Mouse (Mus musculus): ENCODE measurements at regions not wholly inside any gene's neighbourhood (a gene's known extent, or its start where the extent isn't known, plus 50 kb on each side); places are given as distances from the start of the nearest gene placed in this dataset.

DNA sequence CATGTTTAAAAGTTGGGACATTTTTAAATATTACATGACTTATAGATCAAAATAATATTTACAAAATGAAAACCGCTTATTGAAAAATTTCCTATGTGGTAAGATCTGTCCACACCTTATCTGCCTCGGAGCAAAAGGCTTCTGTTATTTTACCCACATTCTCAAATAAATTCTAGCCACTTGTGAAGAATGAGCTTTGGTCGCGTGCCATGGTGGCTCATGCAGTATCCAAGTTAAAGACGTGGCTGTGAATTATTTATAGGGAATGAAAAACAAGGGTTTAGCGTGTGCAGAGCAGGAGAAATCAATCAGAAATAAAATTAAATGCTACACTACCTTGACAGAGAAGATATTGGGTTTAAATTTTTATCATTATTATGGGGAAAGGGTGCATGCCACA lies 430.7 kb upstream of the Cited2 start:
- DNase-seq (ENCODE audit: low read depth, low spot score): no peak

DNA sequence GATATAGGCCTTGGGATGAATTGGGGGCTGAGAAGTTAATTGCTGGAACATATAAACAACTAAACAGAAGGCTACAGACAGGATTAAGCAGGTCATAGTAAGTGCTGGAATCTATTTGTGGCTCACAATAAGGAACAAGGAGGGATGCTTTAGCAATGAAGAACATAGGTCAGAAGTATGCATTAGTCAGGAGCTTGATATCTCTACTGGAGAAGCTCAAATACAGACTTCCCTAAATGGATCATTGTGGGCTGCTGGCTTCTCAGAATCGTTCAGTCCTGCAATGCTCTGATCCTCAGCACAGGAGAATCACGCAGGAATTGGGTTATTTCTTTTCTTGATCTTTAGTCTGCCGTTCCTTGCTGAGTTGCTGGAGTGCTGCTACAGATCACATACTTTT lies 428.6 kb upstream of the Cited2 start:
- WGBS: 79% methylated on average over 3 of the region's 3 CpGs
- no peak for DNase-seq (ENCODE audit: low read depth, low spot score)

More for the DNA sequence above, 430.7 kb upstream of the Cited2 start:
- WGBS: 87% methylated on average over 6 of the region's 6 CpGs

DNA sequence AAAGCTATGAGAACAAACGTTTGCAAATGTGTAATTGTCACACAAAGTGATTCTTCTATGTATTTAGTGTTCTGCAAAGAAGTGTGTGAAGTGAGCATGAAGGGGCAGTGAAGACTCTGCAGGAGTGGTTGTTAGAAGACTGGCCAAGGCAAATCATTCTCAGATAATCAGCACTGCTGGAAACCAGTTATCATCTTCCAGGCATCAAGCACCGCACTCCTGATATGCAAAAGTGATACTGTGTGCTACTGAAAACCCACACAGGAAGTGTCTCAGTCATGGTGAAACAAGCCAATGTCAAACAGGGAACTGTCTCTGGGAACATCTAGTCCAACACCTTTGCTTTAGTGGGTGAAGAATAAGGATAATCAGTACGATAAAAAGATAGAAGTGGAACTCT lies 427.9 kb upstream of the Cited2 start:
- DNase-seq (ENCODE audit: low read depth, low spot score): no peak
- WGBS: 73% methylated on average over 3 of the region's 3 CpGs

DNA sequence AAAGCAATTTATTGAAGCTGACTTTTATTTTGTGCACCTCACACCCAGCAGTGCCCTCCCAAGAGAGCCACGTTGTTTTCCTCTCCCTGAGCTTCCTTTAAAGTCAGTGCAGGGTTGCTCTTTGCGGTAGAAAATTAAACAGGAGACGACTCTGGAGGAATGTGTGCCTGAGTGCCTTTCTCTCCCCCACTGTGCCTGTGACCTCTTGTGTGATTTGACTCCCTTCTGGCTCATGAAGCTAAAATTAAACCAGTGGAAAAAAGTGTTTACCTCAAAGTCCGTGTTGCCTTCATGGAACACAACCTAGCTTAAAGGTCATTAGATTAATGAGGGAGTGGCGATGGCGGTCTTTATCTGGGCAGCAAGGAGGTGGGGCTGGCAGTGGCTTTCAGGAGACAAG lies 423.4 kb upstream of the Cited2 start:
- 50% methylated on average over 6 of the region's 6 CpGs for WGBS
- DNase-seq (ENCODE audit: low read depth, low spot score): no peak

DNA sequence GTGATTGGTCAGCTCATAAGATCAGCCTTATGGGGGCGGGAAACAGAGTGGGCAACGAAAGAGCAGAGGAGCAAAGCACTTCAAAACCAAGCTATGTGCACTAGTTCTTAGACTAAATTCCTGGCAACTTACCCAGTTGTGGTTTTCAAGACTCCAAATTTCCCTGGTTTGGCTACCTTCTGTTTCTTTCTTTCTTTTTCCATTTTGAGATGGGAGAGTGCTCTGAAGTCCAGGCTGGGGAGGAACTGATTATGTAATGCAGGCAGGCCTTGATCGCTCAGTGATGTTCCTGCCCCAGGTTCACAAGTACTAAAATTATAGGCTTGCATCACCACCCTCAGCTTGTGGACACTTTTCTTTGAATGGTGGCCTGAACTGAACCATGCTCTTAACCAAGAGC lies 396.3 kb upstream of the Cited2 start:
- WGBS: 89% methylated on average over 3 of the region's 3 CpGs

DNA sequence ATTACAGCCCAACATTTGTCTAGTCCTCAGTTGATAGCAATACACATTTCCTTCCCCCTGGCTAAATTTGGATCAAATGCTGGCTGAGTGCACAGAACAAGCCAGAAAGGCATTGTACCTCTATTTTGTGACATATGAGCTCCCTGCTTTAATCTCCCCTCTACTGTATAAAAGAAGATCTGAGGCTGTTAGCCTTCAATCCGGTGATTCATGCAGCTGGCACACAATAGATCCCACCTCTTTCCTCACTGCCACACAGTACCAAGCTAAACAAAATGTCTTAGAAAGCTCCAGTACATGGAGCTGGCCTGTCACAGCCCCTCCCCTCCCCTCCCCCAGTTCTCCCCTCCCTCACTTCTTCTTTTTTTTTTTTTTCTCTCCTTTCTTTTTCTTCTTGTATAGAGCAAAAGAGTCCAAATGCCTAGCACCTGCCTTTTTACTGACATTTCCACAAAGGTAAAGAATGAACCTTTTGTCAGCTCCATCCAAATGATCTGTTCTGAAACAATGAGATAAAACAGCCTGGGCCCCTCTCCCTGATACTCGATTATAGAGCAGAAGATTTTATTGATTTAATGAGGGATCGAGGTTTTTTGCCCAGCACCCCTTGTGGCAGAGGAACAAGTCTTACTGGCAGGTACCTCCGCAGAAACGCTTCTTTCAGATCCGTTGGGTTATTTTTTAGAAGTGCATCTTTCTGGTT lies 392.0 kb upstream of the Cited2 start:
- no peak for DNase-seq (ENCODE audit: low read depth, low spot score)
- 21% methylated on average over 6 of the region's 6 CpGs for WGBS

More for the DNA sequence above, 396.3 kb upstream of the Cited2 start:
- no peak for DNase-seq (ENCODE audit: low read depth, low spot score)

DNA sequence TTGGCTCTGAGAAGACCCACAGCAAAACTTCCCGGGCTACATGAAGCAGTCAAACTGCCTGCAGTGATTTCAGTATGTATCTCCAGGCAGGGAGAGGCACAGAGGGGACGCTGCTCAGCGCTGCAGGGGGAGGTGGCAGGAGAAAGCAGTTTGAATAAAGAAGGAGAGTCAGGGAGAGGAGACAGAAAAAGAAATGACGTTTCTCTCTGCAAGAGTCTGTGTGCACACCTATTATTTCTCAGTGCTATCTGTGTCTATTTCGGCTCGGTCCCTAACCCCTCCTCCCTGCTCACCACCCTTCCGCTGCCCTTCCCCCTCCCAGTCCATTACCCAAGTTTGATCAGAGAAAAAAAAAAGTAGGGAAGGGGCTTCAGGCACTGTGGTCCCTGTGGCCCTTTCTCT lies 391.4 kb upstream of the Cited2 start:
- no peak for DNase-seq (ENCODE audit: low read depth, low spot score)
- WGBS: 36% methylated on average over 7 of the region's 7 CpGs

DNA sequence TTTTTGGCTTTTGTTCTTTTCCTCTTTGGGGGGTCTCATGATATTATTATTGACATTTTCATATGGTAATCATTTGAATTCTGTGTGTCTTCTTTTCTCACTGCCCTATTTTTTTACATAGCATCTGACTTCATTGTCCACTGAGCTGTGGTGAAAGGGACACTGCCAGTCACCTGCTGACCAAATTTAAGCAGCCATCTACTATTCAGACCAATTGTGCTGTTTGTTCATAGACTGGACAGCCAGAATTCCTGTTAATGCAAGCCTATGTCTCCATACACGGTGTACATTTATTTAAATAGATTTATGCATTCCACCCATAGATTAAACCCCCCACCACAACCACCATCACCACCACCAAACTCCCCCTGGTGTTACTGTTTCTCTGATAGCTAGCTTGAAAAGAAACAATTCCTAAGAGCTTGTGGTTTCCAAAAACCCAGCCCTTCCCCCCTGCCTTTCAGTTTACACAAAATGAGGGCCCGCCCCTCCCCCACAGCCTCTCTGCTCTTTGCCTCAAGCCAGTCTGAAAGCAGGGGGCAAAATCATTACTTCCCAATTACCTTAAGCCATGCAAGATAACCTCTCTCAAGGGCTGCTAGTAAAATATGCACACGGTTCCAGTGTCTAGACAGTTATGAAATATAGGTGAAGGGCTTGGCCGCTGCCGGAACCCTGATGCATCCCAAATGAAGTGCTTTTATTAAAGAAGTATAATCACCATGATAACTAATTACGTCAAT lies 390.8 kb upstream of the Cited2 start:
- no peak for DNase-seq (ENCODE audit: low read depth, low spot score)
- 80% methylated on average over 6 of the region's 6 CpGs for WGBS

DNA sequence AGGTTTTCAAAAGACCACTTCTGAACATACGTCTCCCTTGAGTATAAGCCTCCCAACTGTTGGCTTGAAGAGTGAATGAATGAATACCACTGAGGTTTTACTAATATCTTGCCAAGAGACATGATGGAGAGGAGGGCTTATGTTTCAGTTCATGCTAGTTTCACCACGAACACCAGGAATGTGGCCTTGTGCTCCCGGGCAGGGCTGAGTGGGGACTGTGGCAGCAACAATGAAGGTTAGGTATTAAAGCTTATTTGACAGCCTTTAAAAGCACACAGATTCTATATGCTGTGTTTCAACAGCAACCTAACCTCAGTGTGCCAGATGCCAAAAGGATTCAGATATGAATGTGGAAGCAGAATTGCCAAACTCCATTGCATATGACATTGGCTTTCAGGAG lies 390.0 kb upstream of the Cited2 start:
- 91% methylated on average over 3 of the region's 3 CpGs for WGBS
- DNase-seq (ENCODE audit: low read depth, low spot score): no peak

DNA sequence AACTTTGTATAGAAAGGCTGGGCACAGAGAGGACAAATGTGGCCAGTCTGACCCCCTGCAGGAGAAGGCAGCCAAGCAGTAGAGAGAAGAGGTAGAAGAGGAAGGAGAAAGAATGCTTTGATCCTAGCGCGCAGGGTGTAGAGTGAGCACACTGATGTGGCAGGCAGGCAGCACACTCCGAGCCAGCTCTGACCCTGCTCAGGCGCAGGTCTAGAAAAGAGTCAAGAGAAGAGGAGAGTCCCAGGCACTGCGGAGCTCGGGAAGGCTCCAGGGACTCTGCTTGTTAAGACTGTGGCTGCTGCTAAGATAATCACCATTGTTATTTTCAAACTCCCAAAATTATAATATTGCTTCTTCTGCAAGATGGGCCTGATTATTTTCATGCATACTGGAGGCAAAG lies 389.3 kb upstream of the Cited2 start:
- WGBS: 80% methylated on average over 6 of the region's 6 CpGs
- no peak for DNase-seq (ENCODE audit: low read depth, low spot score)

DNA sequence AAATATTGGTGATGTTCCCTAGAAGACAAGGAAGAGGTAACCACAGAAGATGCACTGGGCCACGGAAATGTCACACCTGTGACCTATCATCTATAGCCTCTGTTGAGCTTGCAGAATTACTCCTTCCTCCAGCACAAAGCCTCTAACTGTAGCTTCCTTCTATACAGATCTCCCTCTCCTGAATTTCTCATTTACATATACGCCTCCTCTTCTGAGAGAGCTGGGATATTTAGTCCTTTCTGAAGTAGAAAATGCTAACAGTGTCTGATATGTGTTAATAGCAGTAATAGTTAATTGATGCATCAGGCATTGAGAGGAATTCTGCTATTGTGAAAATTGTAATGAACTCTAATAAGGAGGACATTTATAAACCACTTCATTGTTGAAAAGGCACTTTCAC lies 385.8 kb upstream of the Cited2 start:
- DNase-seq (ENCODE audit: low read depth, low spot score): no peak
- 89% methylated on average over 2 of the region's 2 CpGs for WGBS

DNA sequence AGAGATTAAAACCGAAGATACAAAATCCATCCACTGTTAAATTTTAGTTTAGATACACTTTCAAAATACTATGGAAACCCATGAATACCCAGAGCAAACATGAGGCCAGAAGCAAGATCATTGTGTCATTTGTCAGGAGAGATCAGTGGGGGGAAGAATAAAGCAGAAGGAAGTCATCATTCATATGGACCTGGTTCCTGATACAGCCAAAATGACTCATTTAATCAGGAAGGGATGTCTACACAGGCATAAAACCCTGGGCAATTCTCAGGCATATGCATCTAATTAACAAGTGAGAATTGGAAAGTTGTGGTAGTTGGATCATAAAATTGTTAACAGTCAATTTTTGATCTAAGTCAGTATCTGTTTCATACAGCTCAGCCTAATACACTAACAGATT lies 379.2 kb upstream of the Cited2 start:
- WGBS: 100% methylated on average over 1 of the region's 1 CpGs
- DNase-seq (ENCODE audit: low read depth, low spot score): no peak

DNA sequence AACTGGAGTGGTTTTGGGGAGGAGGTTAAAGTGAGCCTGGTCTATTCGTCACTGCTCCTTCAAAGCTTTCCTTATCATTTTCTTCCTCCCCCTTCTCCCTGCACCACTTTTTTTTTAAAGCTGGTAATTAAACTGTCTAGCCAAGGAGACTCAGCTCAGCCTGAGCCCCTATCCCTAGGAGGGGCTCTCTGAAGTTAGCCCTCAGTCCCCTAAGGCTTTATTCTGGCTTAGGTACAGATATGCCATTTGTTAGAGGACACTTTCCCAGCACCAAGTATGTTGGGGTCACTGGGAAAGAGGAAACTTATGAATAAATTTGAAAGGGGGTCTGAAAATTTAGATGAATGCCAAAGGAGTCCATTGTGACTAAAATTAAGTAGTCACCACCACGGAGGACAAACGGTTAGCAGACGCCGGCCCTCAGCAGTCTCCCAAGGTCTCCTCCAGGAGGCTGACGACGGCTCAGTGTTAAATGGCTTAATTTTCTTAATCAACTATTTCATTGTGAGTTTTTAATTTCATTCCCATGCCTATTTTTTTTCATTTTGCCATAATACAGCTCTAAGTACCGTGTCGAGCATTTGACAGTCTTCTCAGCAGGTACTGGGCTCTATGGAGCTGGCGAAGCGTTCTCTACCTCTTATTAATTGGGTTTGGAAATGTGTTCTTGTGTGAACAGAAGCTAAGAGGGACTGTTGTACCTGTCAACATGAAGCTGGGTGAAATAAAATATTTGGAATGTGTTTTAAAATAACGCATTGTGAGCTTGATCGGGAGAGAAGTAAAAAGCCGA lies 370.6 kb upstream of the Cited2 start:
- 95% methylated on average over 14 of the region's 14 CpGs for WGBS
- DNase-seq (ENCODE audit: low read depth, low spot score): no peak

DNA sequence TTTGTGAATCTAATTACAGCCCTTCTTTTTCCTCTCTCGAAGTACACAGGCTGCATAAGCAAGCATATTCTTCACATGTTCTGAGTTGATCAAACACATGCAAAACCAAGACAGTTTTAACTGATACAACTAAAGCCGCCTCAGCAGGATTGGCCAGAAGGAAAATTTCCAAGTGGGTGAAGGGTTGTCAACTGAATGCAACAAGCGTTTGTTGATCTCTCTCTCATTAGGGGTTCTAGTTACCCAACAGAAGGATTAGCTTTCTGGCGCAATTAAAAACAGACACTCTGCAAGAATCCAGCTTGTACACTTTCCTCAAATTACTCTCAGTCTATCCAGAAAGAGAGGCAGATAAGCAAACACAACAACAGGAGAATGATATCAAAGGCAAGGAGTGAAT lies 367.5 kb upstream of the Cited2 start:
- no peak for DNase-seq (ENCODE audit: low read depth, low spot score)
- 62% methylated on average over 4 of the region's 4 CpGs for WGBS

DNA sequence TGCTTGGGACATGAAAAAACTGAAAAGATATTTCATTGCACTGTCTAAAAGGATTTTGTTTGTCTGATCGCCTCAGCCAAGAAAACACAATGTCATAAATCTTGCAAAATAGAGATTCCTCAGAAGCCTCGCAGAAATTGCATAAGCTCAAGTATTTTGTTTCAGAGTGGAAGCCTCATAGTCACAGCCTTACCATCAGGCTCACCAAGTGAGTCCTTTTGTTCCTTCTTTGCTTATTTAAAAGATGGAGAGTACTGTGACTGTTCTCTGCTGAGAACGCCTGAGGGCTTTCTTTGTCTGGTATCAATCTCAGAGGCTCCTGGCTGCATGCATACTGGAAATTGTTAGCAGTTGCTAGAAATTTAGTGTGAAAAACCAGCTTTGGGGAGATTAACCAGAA lies 367.0 kb upstream of the Cited2 start:
- WGBS: 61% methylated on average over 3 of the region's 3 CpGs
- DNase-seq (ENCODE audit: low read depth, low spot score): no peak

DNA sequence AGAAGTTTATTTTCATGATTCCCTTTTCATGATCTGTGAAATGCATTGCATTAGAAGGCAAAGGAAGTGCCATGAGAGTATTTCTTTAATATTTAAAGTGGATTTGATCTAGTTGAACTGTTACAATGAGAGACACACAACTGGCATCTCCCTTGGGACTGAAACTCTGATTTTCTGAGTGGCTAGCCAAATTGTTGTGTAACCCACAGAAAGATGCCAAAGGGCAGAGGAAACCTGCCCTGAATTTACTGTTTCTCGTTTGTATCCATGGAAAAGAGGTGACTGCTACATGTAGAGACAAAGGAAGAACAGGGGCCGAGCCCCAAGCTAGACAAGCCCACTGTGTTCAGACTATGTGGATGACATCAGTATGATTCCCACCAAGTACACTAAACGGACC lies 360.4 kb upstream of the Cited2 start:
- WGBS: 75% methylated on average over 3 of the region's 3 CpGs
- DNase-seq (ENCODE audit: low read depth, low spot score): no peak

DNA sequence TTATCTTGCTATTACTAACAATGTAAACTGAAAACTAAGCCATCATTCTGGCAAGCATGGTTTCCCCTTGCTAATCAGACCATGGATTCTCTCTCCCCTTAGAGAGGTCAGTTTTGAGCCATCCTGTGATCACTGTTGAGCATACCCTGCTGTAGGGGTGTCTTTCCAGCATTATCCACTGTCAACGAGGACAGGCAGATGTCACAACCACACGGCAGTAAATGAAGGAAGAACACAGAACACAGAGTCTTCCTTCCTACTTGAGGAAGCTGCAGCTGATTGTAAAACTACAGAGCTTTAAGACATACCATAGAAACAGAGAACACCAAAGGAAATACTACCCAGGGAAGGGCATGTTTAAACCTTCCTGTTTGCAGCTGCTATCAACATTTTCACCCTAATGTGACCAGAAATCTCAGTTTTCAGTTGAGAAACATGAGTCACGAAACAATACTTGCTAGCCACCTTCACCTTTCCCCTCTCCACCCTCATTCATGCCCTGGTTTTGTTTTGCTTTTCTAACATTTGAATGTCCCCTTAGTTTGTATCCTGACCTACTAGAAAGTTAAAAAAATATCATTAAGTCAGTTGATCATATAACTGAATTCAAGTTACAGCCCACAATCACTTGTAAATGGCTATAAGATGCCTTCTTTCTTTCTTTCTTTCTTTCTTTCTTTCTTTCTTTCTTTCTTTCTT lies 356.8 kb upstream of the Cited2 start:
- 72% methylated on average over 3 of the region's 3 CpGs for WGBS

DNA sequence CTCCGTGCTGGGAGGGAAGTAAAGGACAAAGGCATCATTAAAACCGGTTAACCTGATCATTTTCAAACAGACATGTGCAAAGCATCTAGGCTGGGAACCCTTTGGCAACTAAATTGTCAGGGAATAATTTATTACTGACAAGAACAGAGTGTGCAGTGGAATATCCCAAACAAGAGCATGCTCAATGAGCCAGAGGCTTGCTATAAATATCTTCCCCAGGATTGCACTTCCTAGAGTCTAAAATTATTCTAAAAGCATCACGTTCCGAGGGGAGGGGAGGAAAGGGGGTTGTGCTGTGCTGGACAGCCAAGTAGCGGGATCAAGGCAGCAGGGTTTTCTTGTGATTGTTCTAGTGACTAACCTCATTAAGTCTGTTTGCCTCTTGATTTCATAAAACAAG lies 356.0 kb upstream of the Cited2 start:
- DNase-seq (ENCODE audit: low read depth, low spot score): no peak
- 51% methylated on average over 5 of the region's 5 CpGs for WGBS

More for the DNA sequence above, 356.8 kb upstream of the Cited2 start:
- no peak for DNase-seq (ENCODE audit: low read depth, low spot score)

DNA sequence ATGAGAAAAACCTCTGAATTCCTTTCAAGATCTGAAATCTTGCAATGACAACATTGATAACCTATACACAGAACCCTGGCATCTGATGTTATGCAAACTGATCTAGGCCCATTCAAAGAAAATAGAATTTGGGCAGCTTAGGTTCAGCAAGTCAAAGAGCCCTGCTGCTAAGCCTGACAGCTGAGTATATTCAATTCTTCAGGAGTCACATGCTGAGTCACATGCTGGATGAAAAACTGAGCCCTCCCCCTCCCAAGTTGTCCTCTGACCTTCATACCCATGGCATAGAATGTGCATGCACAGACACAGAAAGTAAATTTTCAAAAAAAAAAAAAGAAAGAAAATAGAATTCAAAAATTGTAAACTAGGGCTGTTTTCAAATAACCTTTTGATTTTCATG lies 355.6 kb upstream of the Cited2 start:
- DNase-seq (ENCODE audit: low read depth, low spot score): no peak

DNA sequence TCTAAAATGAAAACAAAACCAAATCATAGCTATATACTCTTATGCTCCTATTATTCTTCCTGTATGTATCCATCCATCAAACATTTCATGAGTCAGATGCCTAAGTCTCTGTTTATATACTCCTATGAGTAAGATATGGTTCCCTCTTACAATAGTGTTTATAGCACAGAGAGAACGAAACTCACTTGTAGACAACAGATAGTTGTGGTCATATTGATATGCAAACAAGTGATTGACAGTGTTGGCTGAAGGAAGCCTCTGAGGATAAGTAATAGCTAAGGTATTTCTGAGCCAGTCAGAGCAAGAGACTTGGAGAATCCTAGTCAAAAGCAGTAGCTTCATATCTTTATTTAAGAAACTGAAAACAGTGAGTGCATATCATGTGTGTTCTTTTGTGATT lies 354.4 kb upstream of the Cited2 start:
- 63% methylated on average over 1 of the region's 1 CpGs for WGBS
- no peak for DNase-seq (ENCODE audit: low read depth, low spot score)
